Mouse (Mus musculus): ENCODE results near the gene Fgb.

DNA sequence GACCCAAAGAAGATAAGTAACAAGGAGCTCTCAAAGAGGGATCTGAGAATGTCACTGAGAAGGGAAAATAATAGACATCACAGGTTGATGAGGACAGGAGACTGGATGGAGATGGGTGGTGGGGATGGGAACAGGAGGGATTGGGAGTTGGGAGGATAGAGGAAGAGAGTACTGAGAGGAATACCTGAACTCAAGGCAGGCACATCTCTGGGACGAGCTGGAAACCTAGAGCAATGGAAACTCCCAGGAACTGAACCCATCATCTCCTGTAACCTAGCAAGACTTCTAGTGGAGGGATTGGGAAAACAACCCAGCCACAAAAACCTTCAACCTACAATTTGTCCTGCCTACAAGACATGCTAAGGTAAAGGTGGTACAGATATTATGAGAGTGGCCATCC lies 33.4 kb downstream of the Fgb start:
- TF ChIP-seq POLR2A (IDR thresholded peaks at IDR 0.05; ENCODE audit: low read depth, low read length) (no peak), CTCF (conservative IDR thresholded peaks at IDR 0.05; ENCODE audit: insufficient read depth, insufficient read length, low read depth, low read length) (no peak)

Measured in kidney, adult 2 months (tissue).